Mouse (Mus musculus) lung, postnatal 0 days (tissue): ENCODE results near the gene Cmah.

ENCODE experiments used
- CTCF ChIP-seq: IDR thresholded peaks from 2 replicates; pipeline ENCODE4 v1.5.1; 2016; ENCODE audit warnings: antibody characterized with exemption, mild to moderate bottlenecking
- EP300 ChIP-seq: IDR thresholded peaks from 2 replicates; pipeline ENCODE4 v1.6.1; 2016; ENCODE audit warnings: antibody characterized with exemption, mild to moderate bottlenecking, control low read depth

- TF ChIP-seq CTCF (no peak), EP300 (no peak)
Measured at GRCm38 (mm10) chr13:24340462-24340861, 13.3 kb downstream of the Cmah start.
